Mouse (Mus musculus) small intestine, adult 2 months (tissue): ENCODE data around the gene Gprc5d. TPM values are rescaled to one million over a fixed set of nuclear protein-coding genes. Genes with fewer than 3 reads are reported as not detected.
A peak's percentile ranks its signal among the peaks of the same experiment; 100 is the strongest.

Source experiments
- H3K27ac ChIP-seq: fragments of 200-500 bp; 2 replicates; pipeline ENCODE4 v1.5.1; 2012; ENCODE audit warnings: low read depth, low read length, control low read depth, inconsistent platforms; ENCODE audit not compliant: insufficient read depth
- H3K27me3 ChIP-seq: fragments of 200-500 bp; 2 replicates; pipeline ENCODE4 v1.6.1; 2012; ENCODE audit warnings: mild to moderate bottlenecking, moderate library complexity, low read length, inconsistent platforms; ENCODE audit not compliant: control insufficient read depth, insufficient read depth
- H3K36me3 ChIP-seq: fragments of 200-500 bp; 2 replicates; pipeline ENCODE4 v1.6.1; 2012; ENCODE audit warnings: mild to moderate bottlenecking, low read length, control low read depth, inconsistent platforms; ENCODE audit not compliant: control insufficient read depth, insufficient read depth
- H3K4me1 ChIP-seq: fragments of 200-500 bp; 2 replicates; pipeline ENCODE4 v1.6.1; 2012; ENCODE audit warnings: low read length, inconsistent platforms, mixed read lengths; ENCODE audit not compliant: control insufficient read depth, insufficient read depth, insufficient read length
- H3K4me3 ChIP-seq: fragments of 200-500 bp; 2 replicates; pipeline ENCODE4 v1.5.1; 2012; ENCODE audit warnings: low read depth, mild to moderate bottlenecking, control low read depth, inconsistent platforms, low read length, moderate library complexity
- CTCF ChIP-seq: fragments of 200-500 bp; IDR thresholded peaks from 2 replicates; pipeline ENCODE4 v1.5.1; 2012; ENCODE audit warnings: low read depth, mild to moderate bottlenecking, control low read depth, inconsistent platforms, low read length, moderate library complexity, mixed read lengths; ENCODE audit not compliant: insufficient replicate concordance, insufficient read length; ENCODE audit errors: extremely low read depth
- POLR2A ChIP-seq: fragments of 200-500 bp; IDR thresholded peaks from 2 replicates; pipeline ENCODE4 v1.6.1; 2012; ENCODE audit warnings: low read depth, mild to moderate bottlenecking, control low read depth, inconsistent platforms, low read length, moderate library complexity
- WGBS: fragments of 180-500 bp; shearing (Covaris S2); methylation state at CpG from one replicate; pipeline ENCODE4 v1.1.7; 2018; 5-methylcytosine and 5-hydroxymethylcytosine counted together
- polyA plus RNA-seq: library from polyadenylated mRNA; depleted of rRNA; stranded (reverse); fragments of >200 nt; gene quantifications from 2 replicates; pipeline ENCODE4 v1.2.3, GENCODE M21; 2012

Gprc5d gene
- polyA plus RNA-seq, 1 experiment, result not detected

GRCm38 (mm10) chr6:135087721-135088451 is 30.2 kb downstream of the Gprc5d start:
- H3K4me1 ChIP-seq, result no peaks in the 10 kb centered on the region; the same call in 1 of the 2 replicates
- 34% methylated on average over 19 of the region's 19 CpGs for WGBS
- TF ChIP-seq CTCF (peak; percentile 87; the same call in 1 of the 2 replicates), POLR2A (no peak)
- H3K27me3 ChIP-seq, result no peaks in the 10 kb centered on the region
- no peak overlapping the region for H3K27ac ChIP-seq
- H3K36me3 ChIP-seq, result no peaks in the 10 kb centered on the region
- H3K4me3 ChIP-seq, result no peak overlapping the region

GRCm38 (mm10) chr6:135085703-135086102 is 32.4 kb downstream of the Gprc5d start:
- Histone ChIP-seq H3K4me1 (no peaks in the 10 kb centered on the region; the same call in 1 of the 2 replicates), H3K27ac (no peak overlapping the region), H3K27me3 (no peaks in the 10 kb centered on the region), H3K36me3 (no peaks in the 10 kb centered on the region), H3K4me3 (no peak overlapping the region)
- TF ChIP-seq CTCF, result no peak
- no peak for TF ChIP-seq POLR2A
- WGBS, result 90% methylated on average over 1 of the region's 1 CpGs

GRCm38 (mm10) chr6:135083991-135084502 is 34.0 kb downstream of the Gprc5d start:
- WGBS, result 78% methylated on average over 10 of the region's 10 CpGs
- Histone ChIP-seq H3K4me1 (no peaks in the 10 kb centered on the region; the same call in 1 of the 2 replicates), H3K27ac (no peak overlapping the region), H3K4me3 (no peak overlapping the region), H3K27me3 (no peaks in the 10 kb centered on the region), H3K36me3 (no peaks in the 10 kb centered on the region)
- TF ChIP-seq POLR2A, result no peak
- no peak for TF ChIP-seq CTCF

DNA sequence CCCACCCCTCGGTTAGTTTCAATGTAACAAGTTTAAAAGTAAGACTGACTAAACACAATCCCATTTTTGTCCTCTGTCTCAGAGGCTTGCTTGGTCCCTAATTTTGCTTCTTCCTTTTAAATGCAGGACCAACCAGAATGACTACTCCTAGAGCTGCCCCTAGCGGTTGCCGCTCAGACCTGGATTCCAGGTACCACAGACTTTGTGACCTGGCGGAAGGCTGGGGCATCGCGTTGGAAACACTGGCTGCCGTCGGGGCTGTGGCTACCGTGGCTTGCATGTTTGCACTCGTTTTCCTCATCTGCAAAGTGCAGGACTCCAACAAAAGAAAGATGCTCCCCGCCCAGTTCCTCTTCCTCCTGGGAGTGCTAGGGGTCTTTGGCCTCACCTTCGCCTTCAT is 39.7 kb downstream of the Gprc5d start:
- TF ChIP-seq CTCF, result no peak
- TF ChIP-seq POLR2A, result no peak
- Histone ChIP-seq H3K4me1 (peaks cover 4% of the 10 kb centered on the region; the same call in 1 of the 2 replicates), H3K27ac (no peak overlapping the region), H3K27me3 (no peaks in the 10 kb centered on the region), H3K4me3 (no peak overlapping the region), H3K36me3 (no peaks in the 10 kb centered on the region)
- WGBS, result 64% methylated on average over 12 of the region's 12 CpGs

GRCm38 (mm10) chr6:135076202-135076601 is 41.9 kb downstream of the Gprc5d start:
- H3K36me3 ChIP-seq, result no peaks in the 10 kb centered on the region
- peaks cover 4% of the 10 kb centered on the region; the same call in 1 of the 2 replicates for H3K4me1 ChIP-seq
- H3K27me3 ChIP-seq, result no peaks in the 10 kb centered on the region
- H3K27ac ChIP-seq, result no peak overlapping the region
- TF ChIP-seq POLR2A (no peak), CTCF (no peak)
- 54% methylated on average over 3 of the region's 3 CpGs for WGBS
- H3K4me3 ChIP-seq, result no peak overlapping the region

DNA sequence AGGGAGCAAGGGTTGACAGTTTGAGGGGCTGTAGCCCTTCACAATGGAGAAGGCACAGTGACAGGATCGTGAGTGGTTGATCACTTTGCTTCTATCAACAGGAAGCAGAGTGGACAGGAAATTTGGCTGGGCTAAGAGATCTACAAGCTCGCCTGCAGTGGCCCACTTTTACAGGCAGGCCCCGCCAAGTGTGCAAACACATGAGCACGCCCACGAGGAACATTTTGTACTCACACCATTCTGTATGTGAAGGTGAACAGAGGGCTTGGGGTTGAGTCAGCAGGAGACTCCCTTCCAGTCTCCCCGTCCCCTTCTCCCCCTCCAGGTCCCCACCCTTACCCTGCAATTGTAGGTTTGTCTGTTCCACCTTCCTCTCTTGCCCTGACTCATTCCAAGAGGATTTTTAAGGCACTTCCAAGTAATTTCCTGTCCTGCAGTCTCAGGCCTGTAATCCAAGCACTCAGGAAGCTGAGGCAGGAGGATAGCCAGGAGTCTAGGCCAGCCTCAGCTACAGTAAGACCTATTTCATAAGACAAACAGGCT is 43.6 kb downstream of the Gprc5d start:
- WGBS, result 40% methylated on average over 6 of the region's 6 CpGs
- TF ChIP-seq POLR2A, result no peak
- TF ChIP-seq CTCF, result no peak
- Histone ChIP-seq H3K4me3 (no peak overlapping the region), H3K27ac (no peak overlapping the region), H3K27me3 (no peaks in the 10 kb centered on the region), H3K4me1 (peaks cover 4% of the 10 kb centered on the region; the same call in 1 of the 2 replicates), H3K36me3 (no peaks in the 10 kb centered on the region)

GRCm38 (mm10) chr6:135070347-135070746 is 47.7 kb downstream of the Gprc5d start:
- no peaks in the 10 kb centered on the region for H3K36me3 ChIP-seq
- no peak overlapping the region for H3K4me3 ChIP-seq
- no peak for TF ChIP-seq POLR2A
- TF ChIP-seq CTCF, result no peak
- no peaks in the 10 kb centered on the region for H3K27me3 ChIP-seq
- H3K27ac ChIP-seq, result no peak overlapping the region
- peaks cover 2% of the 10 kb centered on the region; the same call in 1 of the 2 replicates for H3K4me1 ChIP-seq
- 85% methylated on average over 2 of the region's 2 CpGs for WGBS
